Mouse (Mus musculus): Measurements from ENCODE around the gene Pparg. TPM values are rescaled to one million over a fixed set of nuclear protein-coding genes. Genes with fewer than 3 reads are reported as not detected.
A peak's percentile ranks its signal among the peaks of the same experiment; 100 is the strongest.

Gene Pparg
- polyA plus RNA-seq, 1 experiment from 2014 or later, result 0.22 TPM

DNA sequence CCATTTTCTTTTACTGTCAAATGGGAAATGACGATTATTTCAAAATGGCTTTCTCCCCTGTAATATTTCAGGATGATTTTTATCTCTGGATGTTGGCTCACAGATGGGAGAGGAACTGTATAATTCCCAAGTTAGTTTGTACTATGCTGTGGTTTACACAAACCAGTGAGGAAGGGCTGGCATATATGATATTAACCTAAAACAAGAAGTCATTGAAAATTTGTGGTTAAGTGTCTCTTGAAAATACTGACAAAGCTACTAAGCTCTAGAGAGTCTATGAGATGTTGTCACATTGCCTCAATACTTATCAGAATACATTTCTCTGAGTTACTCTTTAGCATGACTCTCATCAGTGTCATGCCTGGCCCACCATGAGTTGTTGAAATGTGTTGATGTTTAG lies 73.3 kb downstream of the Pparg start:
- ATAC-seq (ENCODE audit: low FRiP score), result no peak
- Histone ChIP-seq H3K4me2 (no peak overlapping the region), H3K27ac (ENCODE audit: low read depth, low read length) (no peak overlapping the region), H3K27me3 (ENCODE audit: control insufficient read depth, insufficient read depth, low read length) (no peaks in the 10 kb centered on the region), H3K9me3 (ENCODE audit: control insufficient read depth, low read length) (no peaks in the 10 kb centered on the region), H3K36me3 (ENCODE audit: control insufficient read depth, insufficient read depth, low read length) (no peaks in the 10 kb centered on the region), H3K4me3 (ENCODE audit: low read depth, low read length) (no peak overlapping the region), H3K9ac (ENCODE audit: low read length) (no peak overlapping the region), H3K4me1 (ENCODE audit: control insufficient read depth, insufficient read depth, low read length) (no peaks in the 10 kb centered on the region)
- 69% methylated on average over 1 of the region's 1 CpGs for WGBS
- no peak for DNase-seq (ENCODE audit: low spot score, missing footprints)

DNA sequence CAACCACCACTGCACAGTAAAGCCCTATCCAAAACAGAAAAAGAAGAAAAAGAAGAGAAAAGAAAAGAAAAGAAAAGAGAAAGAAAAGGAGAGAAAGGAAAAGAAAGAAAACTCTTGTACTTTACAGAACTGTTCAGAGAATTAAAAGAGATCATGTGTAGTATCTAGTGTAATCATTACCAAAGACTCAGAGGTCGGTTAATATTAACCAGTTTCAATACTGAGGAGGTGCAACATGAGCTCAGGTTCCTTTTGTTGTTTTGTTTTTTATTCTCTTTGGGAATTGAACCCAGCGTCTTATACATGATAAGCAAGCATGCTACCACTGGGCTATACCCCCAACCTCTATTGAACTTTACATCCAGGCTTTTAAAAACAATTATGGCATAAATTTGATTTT lies 74.1 kb downstream of the Pparg start:
- no peaks in the 10 kb centered on the region for H3K36me3 ChIP-seq (ENCODE audit: control insufficient read depth, insufficient read depth, low read length)
- no peak overlapping the region for H3K4me3 ChIP-seq (ENCODE audit: low read depth, low read length)
- WGBS, result 78% methylated on average over 2 of the region's 2 CpGs
- H3K4me2 ChIP-seq, result no peak overlapping the region
- no peak for DNase-seq (ENCODE audit: low spot score, missing footprints)
- ATAC-seq (ENCODE audit: low FRiP score), result no peak
- no peak overlapping the region for H3K9ac ChIP-seq (ENCODE audit: low read length)
- no peak overlapping the region for H3K27ac ChIP-seq (ENCODE audit: low read depth, low read length)
- H3K27me3 ChIP-seq (ENCODE audit: control insufficient read depth, insufficient read depth, low read length), result no peaks in the 10 kb centered on the region
- no peaks in the 10 kb centered on the region for H3K9me3 ChIP-seq (ENCODE audit: control insufficient read depth, low read length)
- H3K4me1 ChIP-seq (ENCODE audit: control insufficient read depth, insufficient read depth, low read length), result no peaks in the 10 kb centered on the region

DNA sequence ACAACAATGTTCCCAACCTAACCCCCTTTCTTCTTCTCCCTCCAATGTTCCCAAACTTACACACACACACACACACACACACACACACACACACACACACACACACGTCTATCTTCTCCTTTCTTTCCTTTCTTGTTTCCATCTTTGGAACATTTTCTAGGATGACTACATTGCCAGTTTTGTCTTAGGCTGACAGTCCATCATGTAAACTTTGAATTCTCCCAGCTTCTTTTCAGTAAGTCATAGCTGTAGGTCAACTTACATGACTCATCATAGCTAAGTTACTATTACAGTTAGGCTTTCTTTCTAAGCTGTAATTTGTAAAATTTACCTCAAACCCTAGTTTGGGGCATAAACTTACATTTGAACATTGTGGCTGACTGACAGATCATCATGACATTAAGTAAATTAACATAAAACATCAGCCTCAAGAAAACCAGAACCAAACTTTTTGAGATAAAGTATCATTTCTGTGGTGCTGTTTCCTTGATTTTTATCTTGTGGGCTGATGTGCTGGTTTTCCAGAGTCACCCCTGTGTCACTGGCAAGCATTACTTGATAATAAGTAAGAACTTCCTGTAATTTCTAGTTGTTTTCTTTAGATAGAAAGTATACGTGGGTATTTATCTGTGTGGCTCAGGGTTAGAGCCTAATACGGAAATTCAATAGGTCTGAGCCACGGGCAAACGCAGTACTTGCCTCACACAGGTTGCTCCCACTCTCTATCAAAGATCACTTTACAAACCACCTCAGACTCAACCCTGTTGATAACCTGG lies 79.7 kb downstream of the Pparg start:
- no peak overlapping the region for H3K27ac ChIP-seq (ENCODE audit: low read depth, low read length)
- DNase-seq (ENCODE audit: low spot score, missing footprints), result no peak
- 79% methylated on average over 5 of the region's 5 CpGs for whole genome bisulfite sequencing
- H3K27me3 ChIP-seq (ENCODE audit: control insufficient read depth, insufficient read depth, low read length), result no peaks in the 10 kb centered on the region
- no peaks in the 10 kb centered on the region for H3K36me3 ChIP-seq (ENCODE audit: control insufficient read depth, insufficient read depth, low read length)
- H3K4me1 ChIP-seq (ENCODE audit: control insufficient read depth, insufficient read depth, low read length), result no peaks in the 10 kb centered on the region
- H3K9me3 ChIP-seq (ENCODE audit: control insufficient read depth, low read length), result no peaks in the 10 kb centered on the region
- ATAC-seq (ENCODE audit: low FRiP score), result no peak
- H3K4me2 ChIP-seq, result no peak overlapping the region
- H3K9ac ChIP-seq (ENCODE audit: low read length), result no peak overlapping the region
- no peak overlapping the region for H3K4me3 ChIP-seq (ENCODE audit: low read depth, low read length)

DNA sequence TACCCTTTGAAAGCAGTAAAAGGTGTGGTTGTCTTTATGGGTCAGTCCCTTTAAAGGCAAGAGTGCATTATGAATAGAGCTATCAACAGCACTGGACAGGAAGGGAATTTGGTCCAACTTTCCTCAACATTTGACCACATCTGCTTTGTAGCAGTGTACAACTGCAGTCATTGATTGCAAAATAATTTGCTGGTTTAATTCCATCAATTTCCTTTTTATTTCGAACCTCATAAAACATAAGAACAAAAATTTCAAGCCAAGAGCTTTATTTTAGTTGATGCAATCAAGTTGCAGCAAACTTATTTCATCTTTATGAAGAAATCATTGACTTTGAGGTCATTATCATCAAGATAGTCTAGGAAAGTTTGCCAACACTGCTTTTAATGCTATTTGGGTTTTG lies 91.8 kb downstream of the Pparg start:
- H3K4me3 ChIP-seq (ENCODE audit: low read depth, low read length), result no peak overlapping the region

DNA sequence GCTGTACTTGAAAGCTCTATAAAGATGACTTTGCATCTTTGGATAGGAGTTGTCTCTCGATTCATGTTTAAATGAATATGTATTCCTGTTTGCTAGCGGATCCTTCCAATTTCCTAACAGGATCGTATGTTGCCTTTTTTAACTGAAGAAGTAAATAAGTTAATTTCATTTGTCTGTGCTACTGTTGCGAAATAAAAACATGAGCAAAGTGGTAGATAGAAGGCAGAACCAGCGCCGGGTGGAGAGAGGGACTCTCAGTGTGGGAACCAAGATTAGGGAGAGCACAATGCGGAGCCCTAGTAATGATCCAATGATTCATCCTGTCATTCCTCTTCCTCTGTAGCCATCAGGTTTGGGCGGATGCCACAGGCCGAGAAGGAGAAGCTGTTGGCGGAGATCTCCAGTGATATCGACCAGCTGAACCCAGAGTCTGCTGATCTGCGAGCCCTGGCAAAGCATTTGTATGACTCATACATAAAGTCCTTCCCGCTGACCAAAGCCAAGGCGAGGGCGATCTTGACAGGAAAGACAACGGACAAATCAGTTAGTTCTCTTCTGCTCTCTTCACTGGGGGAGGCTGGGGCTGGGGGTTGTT lies 102.1 kb downstream of the Pparg start:
- Histone ChIP-seq H3K4me2 (no peak overlapping the region), H3K9me3 (ENCODE audit: control insufficient read depth, low read length) (no peaks in the 10 kb centered on the region), H3K27ac (ENCODE audit: low read depth, low read length) (no peak overlapping the region), H3K36me3 (ENCODE audit: control insufficient read depth, insufficient read depth, low read length) (no peaks in the 10 kb centered on the region), H3K4me1 (ENCODE audit: control insufficient read depth, insufficient read depth, low read length) (no peaks in the 10 kb centered on the region), H3K9ac (ENCODE audit: low read length) (no peak overlapping the region), H3K27me3 (ENCODE audit: control insufficient read depth, insufficient read depth, low read length) (no peaks in the 10 kb centered on the region), H3K4me3 (ENCODE audit: low read depth, low read length) (no peak overlapping the region)
- no peak for DNase-seq (ENCODE audit: low spot score, missing footprints)
- ATAC-seq (ENCODE audit: low FRiP score), result no peak
- WGBS, result 94% methylated on average over 16 of the region's 16 CpGs

More for the DNA sequence above, 91.8 kb downstream of the Pparg start:
- 68% methylated on average over 1 of the region's 1 CpGs for WGBS
- no peak overlapping the region for H3K4me2 ChIP-seq
- H3K9me3 ChIP-seq (ENCODE audit: control insufficient read depth, low read length), result no peaks in the 10 kb centered on the region
- no peak for ATAC-seq (ENCODE audit: low FRiP score)
- no peaks in the 10 kb centered on the region for H3K36me3 ChIP-seq (ENCODE audit: control insufficient read depth, insufficient read depth, low read length)
- no peak overlapping the region for H3K27ac ChIP-seq (ENCODE audit: low read depth, low read length)
- H3K27me3 ChIP-seq (ENCODE audit: control insufficient read depth, insufficient read depth, low read length), result no peaks in the 10 kb centered on the region
- no peaks in the 10 kb centered on the region for H3K4me1 ChIP-seq (ENCODE audit: control insufficient read depth, insufficient read depth, low read length)
- no peak for DNase-seq (ENCODE audit: low spot score, missing footprints)
- H3K9ac ChIP-seq (ENCODE audit: low read length), result no peak overlapping the region

DNA sequence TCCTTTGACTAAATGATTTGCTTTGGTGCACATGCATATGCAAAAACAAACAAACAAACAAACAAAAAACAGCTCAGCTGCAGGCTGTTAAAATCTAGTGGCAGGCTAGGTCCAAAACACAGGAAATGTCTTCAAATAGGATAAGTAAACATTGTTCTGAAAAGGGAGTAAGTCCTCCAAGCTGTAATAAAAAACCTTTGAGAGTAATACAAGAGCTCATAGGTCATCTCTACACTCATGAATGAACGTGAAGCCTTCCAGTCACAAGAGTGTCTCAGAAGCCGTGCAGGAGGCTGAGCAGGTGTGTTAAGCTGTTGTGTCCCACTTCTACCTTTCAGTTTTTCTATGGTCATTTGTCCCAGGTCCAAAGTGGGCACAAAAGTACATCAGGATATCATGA lies 102.6 kb downstream of the Pparg start:
- ATAC-seq (ENCODE audit: low FRiP score) (no peak), DNase-seq (ENCODE audit: low spot score, missing footprints) (peak; percentile 49)
- H3K9ac ChIP-seq (ENCODE audit: low read length), result no peak overlapping the region
- H3K27me3 ChIP-seq (ENCODE audit: control insufficient read depth, insufficient read depth, low read length), result no peaks in the 10 kb centered on the region
- H3K4me1 ChIP-seq (ENCODE audit: control insufficient read depth, insufficient read depth, low read length), result no peaks in the 10 kb centered on the region
- no peaks in the 10 kb centered on the region for H3K36me3 ChIP-seq (ENCODE audit: control insufficient read depth, insufficient read depth, low read length)
- no peaks in the 10 kb centered on the region for H3K9me3 ChIP-seq (ENCODE audit: control insufficient read depth, low read length)
- no peak overlapping the region for H3K4me3 ChIP-seq (ENCODE audit: low read depth, low read length)
- 88% methylated on average over 2 of the region's 2 CpGs for WGBS
- no peak overlapping the region for H3K27ac ChIP-seq (ENCODE audit: low read depth, low read length)
- no peak overlapping the region for H3K4me2 ChIP-seq

DNA sequence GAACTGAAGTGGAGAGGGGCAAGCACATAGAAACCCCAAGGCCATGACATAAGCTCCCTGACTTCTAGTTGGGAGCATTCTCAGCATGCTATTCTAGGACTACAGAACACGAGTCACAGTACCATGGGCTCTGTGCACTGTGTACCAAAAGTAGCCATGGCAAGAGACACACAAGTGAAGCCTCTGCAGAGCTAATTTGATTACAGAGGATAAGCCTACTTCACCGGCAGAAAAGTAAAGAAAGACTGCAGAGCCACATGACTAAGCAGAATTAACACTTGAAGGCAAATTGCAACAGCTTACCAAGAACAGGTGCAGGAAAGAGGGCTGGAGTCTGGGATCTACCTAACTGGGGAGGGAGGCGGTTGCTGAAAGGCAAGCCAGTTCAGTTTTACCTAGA lies 103.9 kb downstream of the Pparg start:
- WGBS, result 36% methylated on average over 3 of the region's 3 CpGs
- Histone ChIP-seq H3K4me1 (ENCODE audit: control insufficient read depth, insufficient read depth, low read length) (no peaks in the 10 kb centered on the region), H3K4me3 (ENCODE audit: low read depth, low read length) (no peak overlapping the region), H3K9ac (ENCODE audit: low read length) (no peak overlapping the region), H3K36me3 (ENCODE audit: control insufficient read depth, insufficient read depth, low read length) (no peaks in the 10 kb centered on the region), H3K27ac (ENCODE audit: low read depth, low read length) (no peak overlapping the region), H3K27me3 (ENCODE audit: control insufficient read depth, insufficient read depth, low read length) (no peaks in the 10 kb centered on the region), H3K9me3 (ENCODE audit: control insufficient read depth, low read length) (no peaks in the 10 kb centered on the region), H3K4me2 (no peak overlapping the region)
- ATAC-seq (ENCODE audit: low FRiP score) (no peak), DNase-seq (ENCODE audit: low spot score, missing footprints) (peak; percentile 66)

DNA sequence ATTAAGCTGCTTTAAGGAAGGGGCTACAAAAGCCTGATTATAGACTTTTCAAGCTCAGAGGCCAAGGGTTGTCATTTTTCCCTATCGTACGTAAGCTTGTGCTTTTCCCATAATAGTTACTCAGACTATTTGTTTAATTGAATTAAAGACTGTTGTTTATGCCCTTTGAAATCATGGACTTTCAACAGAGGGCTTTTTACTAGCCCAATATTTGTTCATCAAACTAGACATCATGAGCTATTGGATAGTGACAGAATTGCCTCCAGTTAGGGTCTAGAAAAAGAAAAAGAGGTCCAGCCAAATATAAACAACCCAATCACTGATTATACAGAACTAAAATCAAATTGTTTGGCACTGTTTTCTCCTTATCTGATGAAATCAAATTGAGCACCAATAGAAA lies 104.7 kb downstream of the Pparg start:
- Histone ChIP-seq H3K9me3 (ENCODE audit: control insufficient read depth, low read length) (no peaks in the 10 kb centered on the region), H3K27ac (ENCODE audit: low read depth, low read length) (no peak overlapping the region), H3K9ac (ENCODE audit: low read length) (no peak overlapping the region), H3K4me1 (ENCODE audit: control insufficient read depth, insufficient read depth, low read length) (no peaks in the 10 kb centered on the region), H3K4me2 (no peak overlapping the region), H3K27me3 (ENCODE audit: control insufficient read depth, insufficient read depth, low read length) (no peaks in the 10 kb centered on the region), H3K36me3 (ENCODE audit: control insufficient read depth, insufficient read depth, low read length) (no peaks in the 10 kb centered on the region), H3K4me3 (ENCODE audit: low read depth, low read length) (no peak overlapping the region)
- DNase-seq (ENCODE audit: low spot score, missing footprints) (no peak), ATAC-seq (ENCODE audit: low FRiP score) (no peak)
- WGBS, result 56% methylated on average over 2 of the region's 2 CpGs

DNA sequence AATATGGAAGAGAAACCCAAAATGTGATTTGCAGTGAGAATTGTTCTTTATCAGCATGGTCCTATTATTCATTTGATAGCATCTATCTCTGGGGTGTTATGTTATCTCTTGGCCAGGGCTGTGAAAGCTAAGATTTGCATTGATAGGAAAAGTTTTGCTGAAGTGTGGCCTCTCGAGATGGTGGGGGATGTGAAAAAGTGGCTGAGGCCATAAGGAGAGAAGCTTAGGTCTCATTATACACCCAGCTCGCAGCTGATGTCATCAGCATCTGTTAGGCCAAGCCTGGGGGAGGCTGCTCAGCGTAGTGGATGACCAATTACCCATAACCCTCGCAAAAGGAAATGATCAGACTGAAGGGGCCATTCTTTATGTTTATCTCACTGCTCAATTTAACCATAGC lies 105.1 kb downstream of the Pparg start:
- no peak for ATAC-seq (ENCODE audit: low FRiP score)
- H3K4me3 ChIP-seq (ENCODE audit: low read depth, low read length), result no peak overlapping the region
- H3K9ac ChIP-seq (ENCODE audit: low read length), result no peak overlapping the region
- no peaks in the 10 kb centered on the region for H3K4me1 ChIP-seq (ENCODE audit: control insufficient read depth, insufficient read depth, low read length)
- H3K27ac ChIP-seq (ENCODE audit: low read depth, low read length), result no peak overlapping the region
- H3K4me2 ChIP-seq, result no peak overlapping the region
- no peaks in the 10 kb centered on the region for H3K36me3 ChIP-seq (ENCODE audit: control insufficient read depth, insufficient read depth, low read length)
- DNase-seq (ENCODE audit: low spot score, missing footprints), result peak; percentile 77
- WGBS, result 43% methylated on average over 4 of the region's 4 CpGs
- no peaks in the 10 kb centered on the region for H3K27me3 ChIP-seq (ENCODE audit: control insufficient read depth, insufficient read depth, low read length)
- H3K9me3 ChIP-seq (ENCODE audit: control insufficient read depth, low read length), result no peaks in the 10 kb centered on the region
